Mouse (Mus musculus): ENCODE measurements around the gene Olfr250.
"Not testable (repeated sequence)": the region's sequence is repeated elsewhere in the genome, so short reads cannot be mapped to it uniquely, and the experiment has no call there.

The Olfr250 gene

GRCm38 (mm10) chr9:38366596-38366995, at the start of gene Olfr250:
Gene Olfr250, plus strand, starts transcription at chr9:38366896.
- no peak for DNase-seq (ENCODE audit: low spot score)

DNA sequence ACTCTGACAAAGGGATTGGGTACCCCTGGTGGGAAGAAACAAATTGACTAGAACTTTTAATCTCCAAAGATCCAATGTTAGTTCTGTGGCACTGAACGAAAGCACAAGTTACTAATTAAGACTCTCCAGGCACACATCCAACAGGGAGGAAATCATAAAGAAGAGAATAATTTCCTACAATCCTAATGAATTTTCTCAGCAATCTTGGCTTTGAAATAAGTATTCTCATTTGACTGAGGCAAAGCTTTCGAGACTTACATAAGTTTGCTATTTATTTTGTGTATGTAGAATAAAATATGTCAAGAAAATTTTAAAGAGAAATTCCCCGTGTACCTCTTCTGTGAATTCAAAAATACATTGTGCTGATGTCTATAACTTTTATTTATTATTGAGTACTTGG, 37.9 kb upstream of the Olfr250 start, which contains the start of gene Olfr25:
Olfr25 (plus strand) TSS at position 301 of the 400 bp plus-strand sequence.
- no peak for DNase-seq (ENCODE audit: low spot score)

DNA sequence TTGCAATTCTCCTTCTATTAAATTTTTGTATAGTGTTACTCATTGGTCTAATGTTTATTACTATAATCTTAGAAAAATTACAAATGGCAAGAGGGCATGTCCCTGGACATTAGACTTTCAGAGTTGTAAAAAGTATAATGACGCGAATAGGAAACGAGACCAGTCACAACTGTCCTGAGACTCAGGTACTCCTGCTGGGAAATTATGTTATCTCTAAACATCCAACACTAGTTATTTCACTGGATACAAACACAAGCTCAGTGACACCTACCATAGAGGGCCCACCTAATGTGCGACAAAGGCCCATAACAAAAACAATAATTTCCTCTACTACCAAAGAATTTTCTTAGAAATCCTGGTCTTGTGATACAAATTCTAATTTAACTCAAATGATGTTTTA, 18.6 kb upstream of the Olfr250 start, which contains the start of gene Olfr898:
Olfr898 (plus strand) TSS at position 301 of the 400 bp plus-strand sequence.
- no peak for DNase-seq (ENCODE audit: low spot score)

DNA sequence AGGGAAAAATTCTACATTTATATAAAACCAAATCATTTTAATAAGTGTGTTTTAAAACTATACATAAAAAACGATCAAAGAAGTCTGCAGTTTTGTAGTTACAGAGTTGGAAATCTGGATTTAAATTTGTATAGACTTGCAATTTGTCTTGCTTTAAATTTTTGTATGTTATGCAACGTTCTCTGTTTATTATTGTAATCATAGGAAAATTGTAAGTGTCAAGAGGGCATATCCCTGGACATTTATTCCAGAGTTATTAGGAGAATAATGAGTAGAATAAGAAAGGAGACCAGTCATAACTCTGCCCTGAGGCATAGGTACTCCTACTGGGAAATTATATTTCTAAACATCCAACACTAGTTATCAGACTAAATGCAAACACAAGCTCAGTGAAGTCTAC, 10.1 kb downstream of the Olfr250 start, which contains the start of gene Olfr251:
Olfr251 (plus strand) TSS at position 301 of the 400 bp plus-strand sequence.
- DNase-seq (ENCODE audit: low spot score) = no peak

GRCm38 (mm10) chr9:38401398-38401797, 34.7 kb downstream of the Olfr250 start, which contains the start of gene Olfr147:
Gene Olfr147, plus strand, starts transcription at chr9:38401698.
- no peak for DNase-seq (ENCODE audit: low spot score)

DNA sequence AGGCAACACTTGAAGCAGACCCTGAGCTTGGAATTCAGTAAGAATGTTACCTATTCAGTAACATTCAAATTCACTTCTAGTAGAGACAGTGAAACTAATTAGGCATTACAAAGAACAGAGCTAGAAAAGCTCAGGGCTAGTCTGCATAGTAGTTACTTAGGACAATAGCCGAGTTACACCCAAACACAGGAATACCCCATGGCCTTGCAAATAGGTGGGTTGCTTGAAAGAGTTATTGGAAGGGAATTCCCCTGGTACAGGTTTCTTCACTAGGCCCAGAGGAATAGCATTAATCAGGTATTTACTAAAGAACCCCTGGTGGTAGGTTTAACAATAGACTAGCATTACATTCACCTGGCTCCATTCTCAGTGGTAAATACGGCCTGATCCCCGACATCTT, 40.8 kb downstream of the Olfr250 start:
- not testable (repeated sequence) for DNase-seq (ENCODE audit: low spot score)

GRCm38 (mm10) chr9:38413502-38413901, 46.8 kb downstream of the Olfr250 start:
- DNase-seq (ENCODE audit: low spot score) = not testable (repeated sequence)

Measured in MN1 (cell line).